Mouse (Mus musculus) urinary bladder, postnatal 10 days (tissue): ENCODE results near the gene Col2a1.

ENCODE experiments used
- DNase-seq: peaks from one replicate; pipeline ENCODE4 v3.0.0; 2022; ENCODE audit warnings: low spot score

Gene Col2a1

GRCm38 (mm10) chr15:98003822-98004739 lies at the start of gene Col2a1:
TSS of gene Col2a1 (minus strand) at chr15:98004695.
- DNase-seq, result no peak

DNA sequence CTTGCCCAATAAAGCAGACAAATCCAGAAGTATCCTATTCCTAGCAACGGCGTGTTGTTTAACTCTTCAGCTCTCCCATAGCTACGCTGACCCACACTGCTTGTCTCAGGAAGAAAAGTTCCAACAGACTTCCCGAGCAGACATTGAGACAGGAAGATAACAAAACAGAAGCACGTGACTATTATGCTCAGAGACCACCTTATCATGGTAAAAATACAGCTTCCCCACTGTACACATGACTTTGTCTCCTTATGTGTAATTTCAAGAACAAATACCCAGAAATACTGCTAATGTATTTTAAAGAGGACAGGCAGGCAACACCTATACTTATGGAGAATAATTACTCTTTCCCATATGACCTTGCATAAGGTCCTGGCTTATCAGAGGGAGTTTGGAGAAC lies 47.2 kb upstream of the Col2a1 start:
- no peak for DNase-seq

DNA sequence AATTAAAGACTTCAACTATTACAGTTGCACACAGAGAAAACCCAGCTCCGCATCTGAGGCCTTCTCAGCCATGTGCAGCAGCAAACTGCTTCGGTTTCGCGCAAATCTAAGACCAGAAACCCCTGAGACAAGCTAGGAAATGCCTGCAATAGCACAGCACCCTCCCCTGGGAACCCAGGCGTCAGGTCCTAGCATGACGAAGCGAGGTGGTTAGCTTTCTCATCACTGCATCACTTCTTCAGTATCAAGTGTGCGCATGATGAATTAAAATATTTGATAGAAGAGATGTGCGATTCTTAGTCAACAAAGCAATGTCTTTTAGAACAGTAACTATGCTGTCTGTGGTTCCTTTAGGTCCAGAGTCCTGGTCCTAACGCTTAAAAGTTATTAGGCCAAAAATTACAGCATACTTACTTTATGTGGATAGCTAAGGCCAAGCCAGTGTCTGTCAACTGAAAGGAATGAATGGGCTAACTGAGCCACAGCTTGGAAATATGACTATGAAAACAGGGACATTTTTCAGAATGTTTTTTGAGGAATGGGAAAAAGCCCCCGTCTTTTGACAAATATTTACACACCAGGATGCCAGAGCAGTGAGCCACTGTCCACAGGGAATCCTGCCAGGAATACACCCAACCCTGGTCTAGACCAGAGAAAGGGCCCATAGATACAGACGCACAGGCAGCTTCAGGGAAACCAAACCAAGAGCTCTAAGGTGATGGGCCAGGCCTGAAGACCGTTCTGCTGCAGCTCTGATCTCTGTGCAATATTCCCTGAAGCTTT lies 44.6 kb upstream of the Col2a1 start:
- no peak for DNase-seq

- DNase-seq, result no peak
Observed at GRCm38 (mm10) chr15:98044387-98044786, 39.9 kb upstream of the Col2a1 start.

- DNase-seq, result no peak
Observed at GRCm38 (mm10) chr15:98043967-98044366, 39.5 kb upstream of the Col2a1 start.

- DNase-seq, result no peak
Observed at GRCm38 (mm10) chr15:98042508-98042907, 38.0 kb upstream of the Col2a1 start.

DNA sequence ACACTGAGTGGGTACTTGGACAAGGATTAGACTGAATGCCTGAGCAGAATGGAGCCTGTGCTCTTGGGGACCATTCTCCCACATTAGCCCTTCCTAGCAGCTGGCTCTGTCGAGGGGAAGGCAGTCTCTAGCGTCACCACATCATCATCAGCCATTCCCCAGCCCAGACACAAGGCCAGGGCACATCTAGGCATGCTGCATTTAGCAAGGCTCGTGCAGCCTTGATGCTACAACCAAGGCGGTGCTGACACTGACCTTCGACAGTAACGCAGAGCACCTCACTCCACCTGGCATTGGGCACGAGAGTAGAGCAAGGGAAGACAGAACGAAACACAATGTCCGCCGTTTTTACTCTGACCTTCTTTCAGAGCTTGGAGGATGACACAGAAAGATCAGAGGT lies 35.2 kb upstream of the Col2a1 start:
- no peak for DNase-seq

- DNase-seq, result no peak
Observed at GRCm38 (mm10) chr15:98036578-98036977, 32.1 kb upstream of the Col2a1 start.

DNA sequence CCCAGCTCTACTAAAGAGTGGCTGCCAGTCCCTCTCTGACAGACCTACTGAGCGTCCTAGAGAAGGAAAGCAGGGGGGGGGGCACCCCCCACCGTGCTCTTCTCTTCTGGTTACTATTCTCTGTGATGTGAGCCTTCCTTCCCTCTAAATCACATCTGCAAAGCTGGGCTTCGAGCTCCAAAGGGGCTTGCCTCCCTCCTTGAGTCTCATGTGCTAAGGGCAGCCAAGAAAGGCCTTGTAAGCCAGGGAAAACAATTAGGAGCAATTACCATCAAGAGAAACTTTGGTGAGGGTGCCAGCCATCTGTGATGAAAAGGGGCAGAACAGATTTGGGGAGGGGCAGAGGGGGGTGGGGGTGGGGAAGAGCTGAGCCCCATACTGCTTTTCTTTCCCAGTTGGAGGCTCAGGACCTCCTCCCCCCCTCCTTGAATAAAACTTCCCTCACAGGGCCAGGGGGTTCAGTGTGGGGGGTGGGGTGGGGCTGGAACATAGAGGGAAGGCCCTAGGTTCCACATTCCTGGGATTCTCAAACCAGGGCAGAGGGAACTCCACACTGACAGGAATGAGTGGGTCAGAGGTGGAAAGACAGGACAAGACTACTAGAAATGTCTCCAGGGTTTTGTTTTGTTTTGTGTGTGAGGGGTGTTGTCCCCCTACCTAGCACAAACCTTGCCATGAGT lies 30.7 kb upstream of the Col2a1 start:
- DNase-seq, result no peak

GRCm38 (mm10) chr15:98033233-98033748 lies 28.8 kb upstream of the Col2a1 start:
- DNase-seq, result no peak

DNA sequence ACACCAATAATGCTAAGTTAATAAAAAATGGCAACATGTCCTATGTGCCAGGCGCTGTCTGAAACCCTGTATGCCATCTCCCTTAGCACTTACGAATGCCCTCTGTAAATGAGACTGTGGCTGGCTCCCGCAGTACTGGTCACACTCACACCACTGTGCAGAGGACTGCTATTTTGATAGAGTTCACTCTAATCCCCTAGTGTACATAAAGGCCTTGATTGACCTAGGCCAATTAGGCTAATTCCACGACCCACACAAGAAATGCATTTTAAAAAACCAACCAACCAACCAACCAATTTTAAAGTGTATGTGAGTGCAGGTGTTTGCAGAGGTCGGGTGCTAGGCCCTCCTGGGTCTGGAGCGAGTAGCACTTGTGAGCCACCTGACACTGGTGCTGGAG lies 25.3 kb upstream of the Col2a1 start:
- DNase-seq, result no peak

DNA sequence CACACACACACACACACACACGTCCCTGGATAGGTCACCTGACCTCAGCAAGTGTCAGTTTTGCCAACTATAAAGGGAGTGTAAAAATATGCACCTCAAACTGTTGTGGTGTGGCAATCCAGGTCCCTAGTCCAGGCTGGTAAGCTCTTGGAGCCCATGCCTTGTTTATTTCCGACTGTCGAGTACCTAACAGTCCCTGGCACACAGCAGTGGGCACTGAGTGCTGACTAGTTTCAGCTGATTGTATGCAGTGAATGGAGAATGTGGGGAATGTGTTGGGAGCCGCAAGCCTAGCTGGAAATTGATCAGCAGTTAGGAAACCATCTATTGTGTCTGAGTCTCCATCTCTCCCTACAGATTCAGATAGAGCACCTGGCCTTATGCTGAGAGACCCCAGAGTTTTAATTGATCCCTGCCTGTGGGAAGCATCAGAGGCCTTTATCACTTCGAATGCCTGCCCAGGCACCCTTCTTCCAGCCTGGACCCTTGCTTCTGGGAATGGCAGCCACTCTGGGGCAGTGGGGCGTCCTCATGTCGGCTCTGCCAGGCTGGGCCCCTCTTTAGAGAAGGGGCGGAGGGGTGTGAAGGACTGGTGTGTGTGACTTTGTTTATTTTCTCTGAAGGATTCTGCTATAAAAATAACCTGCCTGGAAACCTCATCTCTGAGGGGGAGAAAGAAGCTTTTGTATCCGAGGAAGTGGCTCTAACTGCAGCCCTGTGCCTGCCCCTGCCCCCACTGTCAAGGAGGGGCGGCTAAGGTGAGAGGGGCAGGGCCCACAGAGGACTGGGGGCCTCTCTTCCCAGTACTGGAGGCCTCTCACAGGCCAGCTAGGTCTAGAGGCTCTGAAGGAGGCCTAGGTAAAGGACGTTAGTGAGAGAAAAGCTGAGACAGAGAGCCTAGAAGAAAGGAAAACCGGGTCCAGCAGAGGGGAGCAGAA lies 22.7 kb upstream of the Col2a1 start:
- DNase-seq, result no peak

DNA sequence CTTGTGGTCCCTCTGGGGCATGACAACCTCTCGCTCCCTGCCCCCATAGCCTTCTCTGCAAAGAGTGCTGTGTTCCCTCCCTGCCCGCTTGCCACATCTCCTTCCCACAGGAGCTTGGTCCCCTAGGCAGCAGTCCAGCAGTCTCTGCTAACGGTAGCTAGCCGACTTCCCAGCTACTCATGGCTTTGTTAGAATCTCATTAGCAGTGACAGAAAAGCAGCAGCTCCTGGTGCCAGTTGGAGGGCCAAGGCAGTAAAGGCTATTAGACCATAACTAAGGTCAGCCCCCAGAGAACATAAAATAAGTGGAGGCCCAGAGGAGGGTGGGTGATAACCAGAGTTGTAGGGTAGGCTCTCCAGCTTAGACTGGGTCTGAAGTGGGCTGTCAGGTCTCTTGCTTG lies 21.1 kb upstream of the Col2a1 start:
- no peak for DNase-seq

- DNase-seq, result no peak
Observed at GRCm38 (mm10) chr15:98023137-98023536, 18.6 kb upstream of the Col2a1 start.

GRCm38 (mm10) chr15:98021886-98022285 lies 17.4 kb upstream of the Col2a1 start:
- no peak for DNase-seq

DNA sequence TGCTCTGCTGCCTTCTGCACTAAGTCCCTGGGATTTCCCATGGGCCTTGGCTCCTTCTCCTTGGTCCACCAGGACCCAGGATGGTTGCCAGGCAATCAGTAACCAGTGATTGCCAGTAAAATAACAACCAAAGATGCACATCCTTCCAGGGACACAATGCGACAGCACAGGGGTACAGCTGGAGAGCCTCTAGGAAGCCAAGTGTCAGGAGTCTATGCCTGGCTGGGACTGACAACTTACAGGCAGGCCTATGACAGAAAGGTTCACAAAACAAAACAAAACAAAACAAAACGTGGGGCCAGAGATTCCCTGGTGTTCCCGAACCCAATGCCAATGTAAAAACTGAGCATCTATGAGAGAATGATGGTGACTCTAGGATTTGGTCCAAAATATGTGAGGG lies 14.6 kb upstream of the Col2a1 start:
- no peak for DNase-seq

DNA sequence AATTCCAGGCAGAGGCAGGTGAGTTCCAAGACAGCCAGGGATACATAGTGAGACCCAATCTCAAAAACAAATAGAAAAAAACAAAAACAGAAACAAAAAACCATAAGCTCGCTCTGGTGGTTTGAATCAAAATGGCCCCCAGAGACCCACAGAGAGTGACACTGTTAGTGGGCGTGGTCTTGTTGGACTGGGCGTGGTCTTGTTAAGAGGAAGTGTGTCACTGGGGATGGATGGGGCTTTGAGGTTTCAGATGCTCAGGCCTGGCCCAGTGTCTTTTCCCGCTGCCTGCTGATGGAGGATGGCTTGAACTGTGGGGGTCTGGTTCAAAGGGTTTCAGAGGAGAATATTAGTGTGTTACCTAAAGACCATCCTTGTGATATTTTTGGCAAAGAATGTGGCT lies 13.4 kb upstream of the Col2a1 start:
- DNase-seq, result no peak

GRCm38 (mm10) chr15:98012810-98013209 lies 8.3 kb upstream of the Col2a1 start:
- DNase-seq, result no peak

DNA sequence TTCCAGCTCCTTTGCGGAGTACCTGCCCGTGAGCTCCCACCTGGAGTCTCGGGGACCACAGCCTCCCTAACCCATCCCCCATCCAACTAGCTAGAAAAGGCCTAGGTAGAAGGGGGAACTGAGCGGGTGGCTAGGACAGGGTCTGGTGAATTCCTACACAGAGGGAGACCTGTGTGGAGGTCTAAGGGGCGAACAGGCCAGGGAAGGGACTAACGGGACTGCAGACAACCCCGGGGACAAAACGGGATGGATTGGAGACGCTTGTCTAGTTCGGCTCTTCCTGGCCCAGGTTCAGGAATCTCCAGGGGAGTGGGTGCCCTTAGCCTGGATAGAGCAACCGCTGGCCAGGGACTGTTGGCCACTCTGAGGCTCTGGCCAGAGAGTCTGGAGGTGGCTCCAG lies 686 bp upstream of the Col2a1 start:
- DNase-seq, result no peak

DNA sequence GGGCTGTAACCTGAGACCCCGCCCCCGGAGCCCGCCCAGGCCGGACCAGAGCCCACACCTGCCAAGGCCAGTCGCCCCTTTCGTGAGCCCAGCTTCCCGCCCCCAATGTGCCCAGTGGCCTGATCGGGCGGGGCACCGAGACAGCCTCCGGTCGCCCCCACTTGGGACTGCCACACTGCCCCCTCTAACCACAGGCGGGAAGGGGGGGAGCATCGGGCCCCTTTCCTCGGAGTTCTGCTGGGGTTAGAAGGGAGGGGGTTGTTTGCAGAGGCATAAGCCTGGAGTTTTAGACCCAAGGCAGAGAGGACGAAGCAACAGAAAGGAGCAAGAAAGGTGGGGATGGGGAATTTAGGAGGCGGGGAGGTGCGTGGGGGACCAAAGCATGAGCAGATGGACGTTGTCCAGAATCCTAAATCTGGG lies 255 bp upstream of the Col2a1 start:
- DNase-seq, result no peak
